7 mouse cellular contexts compared by ENCODE assay signal in the genomic region with DNA sequence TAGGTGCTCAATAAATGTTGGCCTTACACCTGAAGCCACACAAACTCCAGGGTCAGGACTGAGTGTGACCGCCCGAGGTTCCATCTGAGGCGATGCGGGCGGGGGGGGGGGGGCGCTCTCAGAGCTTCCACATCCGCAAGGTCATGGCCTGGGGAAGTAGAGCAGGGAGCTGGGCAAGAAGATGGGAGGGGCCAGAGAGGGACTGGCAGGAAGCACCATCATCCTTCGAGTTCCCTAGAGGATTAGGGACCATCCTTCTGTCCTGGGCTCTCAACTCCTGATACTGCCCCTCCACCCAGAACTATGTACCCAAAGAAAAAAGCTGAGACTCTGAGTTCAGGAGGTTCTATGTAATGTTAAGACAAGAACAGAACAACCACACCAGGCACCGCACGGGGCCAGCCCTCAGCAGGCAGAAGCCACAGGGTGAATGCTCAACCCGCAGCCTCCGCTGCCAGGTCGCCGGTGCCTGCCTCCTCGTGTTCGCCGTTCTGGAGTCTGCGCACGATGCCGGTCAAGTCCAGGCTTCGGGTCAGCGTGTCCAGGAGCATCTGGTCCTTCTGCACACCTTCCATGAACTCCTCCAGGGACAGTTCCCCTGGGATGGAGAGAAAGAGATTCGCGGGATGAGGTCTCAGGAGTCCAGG. TPM values are rescaled to one million over a fixed set of nuclear protein-coding genes. Genes with fewer than 3 reads are reported as not detected.
DNase-seq lines count a peak whose midpoint lies in the region; ATAC-seq and TF ChIP-seq lines count a peak whose summit lies in the region.

No protein-coding gene starts in this region.

- peak overlapping the region; percentile 46; the same call in 1 of the 2 replicates for H3K9ac ChIP-seq in heart, embryonic 12.5 days
- H3K9ac ChIP-seq in kidney, embryonic 16.5 days (replicated peaks; ENCODE audit: low read length) = peak overlapping the region; percentile 36

- H3K9me3 ChIP-seq in E14TG2a.4 (ENCODE audit: low read length) = no peaks in the 10 kb centered on the region
- no peaks in the 10 kb centered on the region for H3K9me3 ChIP-seq in heart, embryonic 12.5 days (replicated peaks)
- H3K9me3 ChIP-seq in kidney, embryonic 16.5 days (ENCODE audit: low read length) = peaks cover 4% of the 10 kb centered on the region; the same call in 1 of the 2 replicates

- no peak for TF ChIP-seq CTCF in E14TG2a.4 (conservative IDR thresholded peaks at IDR 0.05; ENCODE audit: low read length)

- H3K4me3 ChIP-seq in E14TG2a.4 (replicated peaks; ENCODE audit: low read length) = peak overlapping the region; percentile 74; the same call in 1 of the 2 replicates
- H3K4me3 ChIP-seq in heart, embryonic 12.5 days = peak overlapping the region; percentile 36
- H3K4me3 ChIP-seq in kidney, embryonic 16.5 days (ENCODE audit: low read length) = peak overlapping the region; percentile 38

- H3K27ac ChIP-seq in heart, embryonic 12.5 days (ENCODE audit: poor library complexity, severe bottlenecking) = no peak overlapping the region
- H3K27ac ChIP-seq in kidney, embryonic 16.5 days (ENCODE audit: low read length) = no peak overlapping the region

- DNase-seq in 416B (ENCODE audit: low read depth) = peak; percentile 86
- DNase-seq in thymus, postnatal 4 days = peak; percentile 54
- DNase-seq in cerebellum, adult 8-10 months = no peak

- 15% methylated on average over 23 of the region's 24 CpGs for WGBS in heart, embryonic 12.5 days
- 15% methylated on average over 23 of the region's 24 CpGs for WGBS in kidney, embryonic 16.5 days

- no peaks in the 10 kb centered on the region for H3K36me3 ChIP-seq in E14TG2a.4 (ENCODE audit: insufficient read depth, low read length)
- no peaks in the 10 kb centered on the region for H3K36me3 ChIP-seq in heart, embryonic 12.5 days
- no peaks in the 10 kb centered on the region for H3K36me3 ChIP-seq in kidney, embryonic 16.5 days (ENCODE audit: insufficient read depth, low read length)

- no peak for ATAC-seq in heart, embryonic 12.5 days (ENCODE audit: insufficient number of reproducible peaks, low FRiP score)
- ATAC-seq in kidney, embryonic 16.5 days (ENCODE audit: low FRiP score, low TSS enrichment) = no peak
- peak; percentile 40; the same call in 1 of the 2 replicates for ATAC-seq in megakaryocyte-erythroid progenitor cell, adult 5-6 weeks (replicated peaks; ENCODE audit: low FRiP score, low TSS enrichment, poor library complexity, severe bottlenecking)

- H3K4me2 ChIP-seq in heart, embryonic 12.5 days = peak overlapping the region; percentile 68
- H3K4me2 ChIP-seq in kidney, embryonic 16.5 days (replicated peaks; ENCODE audit: low read depth, low read length) = peak overlapping the region; percentile 67

- peaks cover 48% of the 10 kb centered on the region for H3K4me1 ChIP-seq in E14TG2a.4 (replicated peaks; ENCODE audit: low read depth, low read length)
- peaks cover 13% of the 10 kb centered on the region for H3K4me1 ChIP-seq in heart, embryonic 12.5 days (replicated peaks)
- H3K4me1 ChIP-seq in kidney, embryonic 16.5 days (ENCODE audit: insufficient read depth, low read length) = peaks cover 16% of the 10 kb centered on the region

- peaks cover 54% of the 10 kb centered on the region for H3K27me3 ChIP-seq in E14TG2a.4 (ENCODE audit: insufficient read depth, low read length)
- H3K27me3 ChIP-seq in heart, embryonic 12.5 days (replicated peaks) = peaks cover 48% of the 10 kb centered on the region
- H3K27me3 ChIP-seq in kidney, embryonic 16.5 days (ENCODE audit: insufficient read depth, low read length) = peaks cover 25% of the 10 kb centered on the region

RNA-seq across cellular contexts. Expression of gene Guca1a, which starts 6.0 kb away (rescaled TPM):
- polyA plus RNA-seq in heart, embryonic 12.5 days (2016; fragmentation: Nextera tagmentation; extraction: Ambion mirVana) = 3.2 and 3.8 TPM in 2 replicates
- 2.2 and 2.7 TPM in 2 replicates for polyA plus RNA-seq in kidney, embryonic 16.5 days (2015; fragmentation: Nextera tagmentation; extraction: Ambion mirVana)
- not detected in 2 replicates for total RNA-seq in megakaryocyte-erythroid progenitor cell, adult 5-6 weeks (2014; fragmentation: Nextera tagmentation)
- total RNA-seq in megakaryocyte-erythroid progenitor cell, adult 5-6 weeks (2017) = not detected in 2 replicates

RNA-seq across cellular contexts. Expression of gene Guca1b, which starts 9.2 kb away (rescaled TPM):
- polyA plus RNA-seq in heart, embryonic 12.5 days (2016; fragmentation: Nextera tagmentation; extraction: Ambion mirVana) = 1.8 and 2.0 TPM in 2 replicates
- 3.9 and 4.7 TPM in 2 replicates for polyA plus RNA-seq in kidney, embryonic 16.5 days (2015; fragmentation: Nextera tagmentation; extraction: Ambion mirVana)
- total RNA-seq in megakaryocyte-erythroid progenitor cell, adult 5-6 weeks (2014; fragmentation: Nextera tagmentation) = 0.54 and 2.8 TPM in 2 replicates
- total RNA-seq in megakaryocyte-erythroid progenitor cell, adult 5-6 weeks (2017) = 0.15 and 3.8 TPM in 2 replicates

RNA-seq across cellular contexts. Expression of gene Mrps10, which starts 25.7 kb away (rescaled TPM):
- polyA plus RNA-seq in heart, embryonic 12.5 days (2016; fragmentation: Nextera tagmentation; extraction: Ambion mirVana) = 64.6 and 68.1 TPM in 2 replicates
- polyA plus RNA-seq in kidney, embryonic 16.5 days (2015; fragmentation: Nextera tagmentation; extraction: Ambion mirVana) = 80.0 and 83.3 TPM in 2 replicates
- total RNA-seq in megakaryocyte-erythroid progenitor cell, adult 5-6 weeks (2014; fragmentation: Nextera tagmentation) = 62.0 and 75.8 TPM in 2 replicates
- total RNA-seq in megakaryocyte-erythroid progenitor cell, adult 5-6 weeks (2017) = 61.6 and 90.5 TPM in 2 replicates

RNA-seq across cellular contexts. Expression of gene AI661453, which starts 42.1 kb away (rescaled TPM):
- polyA plus RNA-seq in heart, embryonic 12.5 days (2016; fragmentation: Nextera tagmentation; extraction: Ambion mirVana) = 0.85 and 1.1 TPM in 2 replicates
- polyA plus RNA-seq in kidney, embryonic 16.5 days (2015; fragmentation: Nextera tagmentation; extraction: Ambion mirVana) = 1.5 and 2.5 TPM in 2 replicates
- 0.67 and 1.1 TPM in 2 replicates for total RNA-seq in megakaryocyte-erythroid progenitor cell, adult 5-6 weeks (2014; fragmentation: Nextera tagmentation)
- 0.04 TPM in 1 of 2 replicates, not detected in the other for total RNA-seq in megakaryocyte-erythroid progenitor cell, adult 5-6 weeks (2017)

RNA-seq across cellular contexts. Expression of gene 1700001C19Rik, which starts 42.8 kb away (rescaled TPM):
- 1.0 and 1.2 TPM in 2 replicates for polyA plus RNA-seq in heart, embryonic 12.5 days (2016; fragmentation: Nextera tagmentation; extraction: Ambion mirVana)
- 0.28 TPM in 1 of 2 replicates, not detected in the other for polyA plus RNA-seq in kidney, embryonic 16.5 days (2015; fragmentation: Nextera tagmentation; extraction: Ambion mirVana)
- not detected in 2 replicates for total RNA-seq in megakaryocyte-erythroid progenitor cell, adult 5-6 weeks (2014; fragmentation: Nextera tagmentation)
- total RNA-seq in megakaryocyte-erythroid progenitor cell, adult 5-6 weeks (2017) = not detected in 2 replicates
